Mouse (Mus musculus) liver, embryonic 11.5 days (tissue): ENCODE data around the gene Tmx2. TPM values are rescaled to one million over a fixed set of nuclear protein-coding genes. Genes with fewer than 3 reads are reported as not detected.
"Not testable (repeated sequence)": the region's sequence is repeated elsewhere in the genome, so short reads cannot be mapped to it uniquely, and the experiment has no call there.

ENCODE experiments used
- ATAC-seq: fragments of 200-750 bp; cut with Nextera tagmentation; replicated peaks from 2 replicates; pipeline ENCODE4 v1.8.0; 2017; ENCODE audit warnings: moderate number of reproducible peaks, mild to moderate bottlenecking, moderate TSS enrichment, moderate library complexity; ENCODE audit not compliant: low FRiP score
- DNase-seq: peaks from one replicate; pipeline ENCODE4 v3.0.0-alpha.2; 2017; ENCODE audit warnings: low spot score
- H3K27ac ChIP-seq: fragments of 300-500 bp; sonication (generic); 2 replicates; pipeline ENCODE4 v1.5.1; 2014; ENCODE audit warnings: mild to moderate bottlenecking, low read depth, low read length, control low read depth
- H3K27me3 ChIP-seq: fragments of 300-500 bp; sonication (generic); replicated peaks from 2 replicates; pipeline ENCODE4 v1.6.1; 2014; ENCODE audit warnings: low read length, mixed read lengths; ENCODE audit not compliant: control insufficient read depth, insufficient read depth
- H3K36me3 ChIP-seq: fragments of 300-500 bp; sonication (generic); 2 replicates; pipeline ENCODE4 v1.6.1; 2014; ENCODE audit warnings: mild to moderate bottlenecking, low read length, moderate library complexity, mixed read lengths; ENCODE audit not compliant: control insufficient read depth, insufficient read depth
- H3K4me1 ChIP-seq: fragments of 300-500 bp; sonication (generic); replicated peaks from 2 replicates; pipeline ENCODE4 v1.6.1; 2014; ENCODE audit warnings: low read length, mixed read lengths; ENCODE audit not compliant: control insufficient read depth, insufficient read depth
- H3K4me2 ChIP-seq: fragments of 300-500 bp; sonication (generic); 2 replicates; pipeline ENCODE4 v1.6.1; 2014; ENCODE audit warnings: mild to moderate bottlenecking, control low read depth, moderate library complexity
- H3K4me3 ChIP-seq: fragments of 300-500 bp; sonication (generic); 2 replicates; pipeline ENCODE4 v1.5.1; 2014; ENCODE audit warnings: low read depth, low read length, control low read depth
- H3K9ac ChIP-seq: fragments of 300-500 bp; sonication (generic); 2 replicates; pipeline ENCODE4 v1.6.1; 2014; ENCODE audit warnings: low read depth, low read length, control low read depth
- H3K9me3 ChIP-seq: fragments of 300-500 bp; sonication (generic); 2 replicates; pipeline ENCODE4 v1.6.1; 2016; ENCODE audit warnings: low read length, inconsistent platforms, mixed read lengths; ENCODE audit not compliant: control insufficient read depth
- WGBS: fragments of 180-500 bp; shearing (Covaris S2); extraction: QIAGEN DNeasy Blood & Tissue Kit; methylation state at CpG from one replicate; pipeline ENCODE4 v1.1.7; 2014; 5-methylcytosine and 5-hydroxymethylcytosine counted together
- polyA plus RNA-seq: library from polyadenylated mRNA; unstranded; fragments of >200 nt; fragmentation: Nextera tagmentation; extraction: Ambion mirVana; gene quantifications from 2 replicates; pipeline ENCODE4 v1.2.1, GENCODE M21; 2014

Tmx2 gene
- polyA plus RNA-seq, 1 experiment from 2014 or later: 115 TPM

- not testable (repeated sequence) for DNase-seq, H3K4me1 ChIP-seq, H3K4me3 ChIP-seq, H3K4me2 ChIP-seq, ATAC-seq, H3K9me3 ChIP-seq, H3K27ac ChIP-seq, H3K9ac ChIP-seq, H3K27me3 ChIP-seq
- 79% methylated on average over 4 of the region's 5 CpGs for WGBS
- H3K36me3 ChIP-seq: peaks cover 25% of the 10 kb centered on the region; the same call in 1 of the 2 replicates
These were observed 7.4 kb downstream of the Tmx2 start for GRCm38 (mm10) chr2:84671535-84671934.

GRCm38 (mm10) chr2:84670569-84670933 is 8.4 kb downstream of the Tmx2 start, which contains the start of gene Selenoh:
TSS of gene Selenoh (minus strand) at chr2:84670770.
- Histone ChIP-seq H3K36me3 (peaks cover 22% of the 10 kb centered on the region; the same call in 1 of the 2 replicates), H3K4me2 (peak within 1 kb of the TSS; percentile 80), H3K4me1 (peaks cover 4% of the 10 kb centered on the region; the same call in 1 of the 2 replicates), H3K27me3 (no peaks in the 10 kb centered on the region), H3K9me3 (no peaks in the 10 kb centered on the region), H3K9ac (peak within 1 kb of the TSS; percentile 97), H3K27ac (peak within 1 kb of the TSS; percentile 94), H3K4me3 (peak within 1 kb of the TSS; percentile 78)
- DNase-seq: peak; percentile 84
- WGBS: under 1% methylated on average over 20 of the region's 20 CpGs
- peak; percentile 93 for ATAC-seq

GRCm38 (mm10) chr2:84669828-84670568 is 8.9 kb downstream of the Tmx2 start:
- H3K36me3 ChIP-seq: peaks cover 17% of the 10 kb centered on the region; the same call in 1 of the 2 replicates

GRCm38 (mm10) chr2:84666081-84666480 is 12.9 kb downstream of the Tmx2 start:
- Histone ChIP-seq H3K9me3 (no peaks in the 10 kb centered on the region), H3K27me3 (no peaks in the 10 kb centered on the region), H3K9ac (no peak overlapping the region), H3K4me3 (no peak overlapping the region), H3K27ac (0 out of 2 replicates have a peak overlapping the region, but pooled peaks have one; percentile 19), H3K4me1 (peaks cover 4% of the 10 kb centered on the region; the same call in 1 of the 2 replicates), H3K4me2 (no peak overlapping the region), H3K36me3 (peaks cover 6% of the 10 kb centered on the region; the same call in 1 of the 2 replicates)
- ATAC-seq (no peak), DNase-seq (no peak)
- WGBS: 40% methylated on average over 12 of the region's 12 CpGs

More at GRCm38 (mm10) chr2:84669828-84670568, 8.9 kb downstream of the Tmx2 start:
- peak overlapping the region; percentile 78 for H3K4me3 ChIP-seq
- peak; percentile 70 for ATAC-seq
- H3K4me1 ChIP-seq: peaks cover 4% of the 10 kb centered on the region; the same call in 1 of the 2 replicates
- H3K27me3 ChIP-seq: no peaks in the 10 kb centered on the region
- H3K4me2 ChIP-seq: peak overlapping the region; percentile 80
- peak overlapping the region; percentile 94 for H3K27ac ChIP-seq
- 2% methylated on average over 39 of the region's 39 CpGs for WGBS
- peak overlapping the region; percentile 97 for H3K9ac ChIP-seq
- H3K9me3 ChIP-seq: no peaks in the 10 kb centered on the region
- DNase-seq: no peak

GRCm38 (mm10) chr2:84662866-84663265 is 16.1 kb downstream of the Tmx2 start:
- Histone ChIP-seq H3K27me3 (no peaks in the 10 kb centered on the region), H3K27ac (no peak overlapping the region), H3K36me3 (no peaks in the 10 kb centered on the region), H3K9ac (no peak overlapping the region), H3K4me2 (no peak overlapping the region), H3K4me3 (no peak overlapping the region), H3K4me1 (no peaks in the 10 kb centered on the region), H3K9me3 (no peaks in the 10 kb centered on the region)
- no peak for ATAC-seq
- no peak for DNase-seq
- WGBS: 29% methylated on average over 2 of the region's 2 CpGs

GRCm38 (mm10) chr2:84660253-84660652 is 18.7 kb downstream of the Tmx2 start:
- H3K36me3 ChIP-seq: no peaks in the 10 kb centered on the region
- H3K27ac ChIP-seq: no peak overlapping the region
- ATAC-seq: peak; percentile 57; the same call in 1 of the 2 replicates
- no peak overlapping the region for H3K4me3 ChIP-seq
- H3K4me2 ChIP-seq: no peak overlapping the region
- H3K9me3 ChIP-seq: no peaks in the 10 kb centered on the region
- DNase-seq: no peak
- 54% methylated on average over 3 of the region's 3 CpGs for WGBS
- no peaks in the 10 kb centered on the region for H3K27me3 ChIP-seq
- no peak overlapping the region for H3K9ac ChIP-seq
- no peaks in the 10 kb centered on the region for H3K4me1 ChIP-seq

- ATAC-seq: no peak
- H3K27me3 ChIP-seq: no peaks in the 10 kb centered on the region
- no peaks in the 10 kb centered on the region for H3K4me1 ChIP-seq
- H3K4me2 ChIP-seq: no peak within 1 kb of the TSS
- H3K4me3 ChIP-seq: no peak within 1 kb of the TSS
- H3K36me3 ChIP-seq: no peaks in the 10 kb centered on the region
- no peak within 1 kb of the TSS for H3K9ac ChIP-seq
- 91% methylated on average over 32 of the region's 32 CpGs for WGBS
- no peak within 1 kb of the TSS for H3K27ac ChIP-seq
- DNase-seq: no peak
- no peaks in the 10 kb centered on the region for H3K9me3 ChIP-seq
These were observed 20.1 kb downstream of the Tmx2 start, which contains the start of gene Btbd18 for GRCm38 (mm10) chr2:84658806-84659205. TSS of gene Btbd18 (plus strand) at chr2:84659079.

GRCm38 (mm10) chr2:84655864-84656263 is 23.1 kb downstream of the Tmx2 start:
- H3K9ac ChIP-seq: no peak overlapping the region
- ATAC-seq: no peak
- no peak for DNase-seq
- H3K4me2 ChIP-seq: no peak overlapping the region
- no peak overlapping the region for H3K27ac ChIP-seq
- no peak overlapping the region for H3K4me3 ChIP-seq
- H3K4me1 ChIP-seq: no peaks in the 10 kb centered on the region; the same call in 1 of the 2 replicates
- H3K9me3 ChIP-seq: no peaks in the 10 kb centered on the region
- 46% methylated on average over 1 of the region's 1 CpGs for WGBS
- H3K27me3 ChIP-seq: no peaks in the 10 kb centered on the region
- H3K36me3 ChIP-seq: no peaks in the 10 kb centered on the region

- peaks cover 1% of the 10 kb centered on the region for H3K4me1 ChIP-seq
- DNase-seq (no peak), ATAC-seq (no peak)
- H3K9me3 ChIP-seq: no peaks in the 10 kb centered on the region
- H3K9ac ChIP-seq: no peak overlapping the region
- no peak overlapping the region for H3K4me3 ChIP-seq
- H3K36me3 ChIP-seq: no peaks in the 10 kb centered on the region
- no peak overlapping the region for H3K27ac ChIP-seq
- no peak overlapping the region for H3K4me2 ChIP-seq
- no peaks in the 10 kb centered on the region for H3K27me3 ChIP-seq
These were observed 25.6 kb downstream of the Tmx2 start for GRCm38 (mm10) chr2:84653354-84653753.
